Mouse (Mus musculus) limb, embryonic 10.5 days (tissue): ENCODE results near the gene Cdc25b. TPM values are rescaled to one million over a fixed set of nuclear protein-coding genes. Genes with fewer than 3 reads are reported as not detected.

ENCODE experiments used
- DNase-seq: peaks from one replicate; pipeline ENCODE4 v3.0.0-alpha.2; 2017; ENCODE audit warnings: low spot score
- H3K27ac ChIP-seq: fragments of 300-500 bp; sonication (generic); 2 replicates; pipeline ENCODE4 v1.5.1; 2016; ENCODE audit warnings: mild to moderate bottlenecking
- H3K27me3 ChIP-seq: fragments of 300-500 bp; sonication (generic); 2 replicates; pipeline ENCODE4 v1.6.1; 2016; ENCODE audit warnings: low read depth, mild to moderate bottlenecking; ENCODE audit not compliant: poor library complexity, severe bottlenecking
- H3K36me3 ChIP-seq: fragments of 300-500 bp; sonication (generic); 2 replicates; pipeline ENCODE4 v1.6.1; 2016; ENCODE audit warnings: mild to moderate bottlenecking, moderate library complexity
- H3K4me1 ChIP-seq: fragments of 300-500 bp; sonication (generic); 2 replicates; pipeline ENCODE4 v1.6.1; 2016
- H3K4me3 ChIP-seq: fragments of 300-500 bp; sonication (generic); 2 replicates; pipeline ENCODE4 v1.5.1; 2016; ENCODE audit warnings: mild to moderate bottlenecking, moderate library complexity
- H3K9me3 ChIP-seq: fragments of 300-500 bp; sonication (generic); replicated peaks from 2 replicates; pipeline ENCODE4 v1.6.1; 2016; ENCODE audit warnings: mild to moderate bottlenecking
- WGBS: fragments of 180-500 bp; shearing (Covaris S2); methylation state at CpG from one replicate; pipeline ENCODE4 v1.1.7; 2016; 5-methylcytosine and 5-hydroxymethylcytosine counted together
- polyA plus RNA-seq: library from polyadenylated mRNA; unstranded; fragments of >200 nt; fragmentation: Nextera tagmentation; extraction: Ambion mirVana; gene quantifications from 2 replicates; pipeline ENCODE4 v1.2.1, GENCODE M21; 2016

Cdc25b gene
- polyA plus RNA-seq, 1 experiment from 2014 or later, result 47.4 TPM

DNA sequence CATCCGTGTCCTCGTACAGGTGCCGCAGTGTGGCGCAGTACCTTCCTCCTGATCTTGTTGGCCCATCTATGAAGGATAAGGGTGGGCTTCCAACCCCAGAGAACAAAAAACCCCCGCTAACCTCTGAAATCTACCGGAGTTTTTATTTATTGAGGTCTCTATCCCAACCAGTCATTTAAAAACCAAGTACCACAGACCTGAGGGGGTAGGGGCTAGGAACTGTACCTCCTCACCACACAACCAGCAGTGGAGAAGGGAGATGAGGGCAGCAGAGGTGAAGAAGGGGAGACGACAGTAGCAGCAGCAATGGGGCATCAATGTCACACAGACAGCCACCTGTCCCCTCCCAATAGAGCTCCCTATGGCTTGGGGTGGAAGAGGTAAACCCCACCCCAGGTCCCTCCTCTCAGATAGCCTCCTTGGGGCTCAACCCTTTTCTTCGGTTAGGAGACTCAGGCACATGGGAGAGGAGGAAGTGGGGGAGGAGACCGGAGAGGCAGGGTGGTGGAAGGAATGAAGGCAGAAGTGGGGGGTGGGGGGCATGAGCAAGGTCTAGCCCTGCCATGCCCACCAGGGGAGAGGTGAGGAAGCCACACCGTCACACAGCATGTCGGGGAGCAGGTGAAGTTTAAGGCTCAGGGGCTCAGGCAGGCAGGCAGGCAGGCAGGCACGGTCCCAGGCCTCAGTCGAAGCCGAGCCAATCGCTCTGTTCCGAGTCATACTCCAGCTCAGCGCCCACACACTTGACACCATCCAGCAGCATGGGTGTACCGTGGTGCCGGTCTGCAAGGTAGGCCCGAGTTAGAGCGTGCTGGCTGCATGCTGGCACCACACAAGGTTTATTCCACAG is 40.3 kb upstream of the Cdc25b start:
- 87% methylated on average over 21 of the region's 21 CpGs for WGBS
- H3K4me3 ChIP-seq, result no peak overlapping the region
- H3K4me1 ChIP-seq, result peaks cover 17% of the 10 kb centered on the region
- H3K36me3 ChIP-seq, result peaks cover 99% of the 10 kb centered on the region
- no peak overlapping the region for H3K27ac ChIP-seq
- no peaks in the 10 kb centered on the region for H3K27me3 ChIP-seq
- no peaks in the 10 kb centered on the region for H3K9me3 ChIP-seq
- DNase-seq, result no peak

DNA sequence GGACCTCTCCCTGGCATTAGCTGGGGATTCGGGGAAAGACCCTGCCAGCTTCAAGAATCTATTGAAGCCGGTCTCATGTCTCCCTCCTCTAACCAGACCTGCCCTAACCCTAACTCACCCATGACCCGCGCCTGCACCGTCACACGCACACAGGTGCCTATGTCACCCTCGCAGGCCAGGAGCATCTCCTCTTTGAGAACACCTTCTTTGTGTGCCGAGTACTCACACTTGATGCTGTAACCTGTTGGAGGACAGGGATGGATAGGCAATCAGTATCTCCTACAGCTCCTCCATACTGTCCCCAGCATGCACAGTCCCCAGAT is 39.7 kb upstream of the Cdc25b start:
- 96% methylated on average over 8 of the region's 8 CpGs for WGBS
- Histone ChIP-seq H3K36me3 (peaks cover 99% of the 10 kb centered on the region), H3K4me3 (no peak overlapping the region), H3K4me1 (peaks cover 17% of the 10 kb centered on the region), H3K27me3 (no peaks in the 10 kb centered on the region), H3K27ac (no peak overlapping the region), H3K9me3 (no peaks in the 10 kb centered on the region)
- DNase-seq, result no peak

DNA sequence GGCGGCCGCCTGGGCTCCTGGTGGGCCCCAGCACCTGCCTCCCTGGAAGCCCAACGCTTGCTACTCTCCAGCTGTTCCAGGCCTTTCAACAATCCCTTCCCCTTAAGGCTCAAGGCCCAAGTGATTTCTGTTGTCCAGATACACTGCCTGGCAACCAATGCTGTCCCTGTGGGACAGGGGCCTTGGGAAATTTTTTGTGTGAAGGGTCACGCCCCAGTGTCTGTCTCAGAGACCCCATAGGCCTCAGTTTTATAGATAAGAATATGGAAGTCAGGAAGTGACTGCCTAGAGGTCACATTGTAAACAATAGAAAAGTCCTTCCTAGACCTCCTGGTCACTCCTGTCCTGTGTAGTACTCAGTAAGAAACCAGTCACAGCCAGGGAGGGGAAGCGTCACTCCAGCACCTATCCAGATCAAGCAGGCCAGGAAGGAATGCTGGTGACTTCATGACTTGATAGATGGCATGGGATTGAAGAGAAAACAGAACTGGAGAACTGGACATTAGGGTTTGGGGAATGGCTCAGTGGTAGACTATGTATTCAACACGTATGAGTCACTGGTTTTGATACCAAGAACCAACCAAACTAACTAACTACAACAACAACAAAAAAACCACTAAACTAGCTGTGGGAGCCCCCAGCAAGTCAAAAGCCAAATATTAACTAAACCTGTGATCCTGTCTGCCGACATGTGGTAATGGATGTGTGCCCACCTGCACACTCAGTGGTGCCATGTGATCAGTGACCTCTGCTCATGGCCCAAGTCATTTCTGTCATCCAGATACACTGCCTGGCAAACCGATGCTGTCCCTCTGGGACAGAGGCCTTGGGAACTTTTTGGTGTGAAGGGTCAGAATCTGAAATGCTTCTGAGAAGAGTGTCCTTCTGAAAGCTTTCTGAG is 38.1 kb upstream of the Cdc25b start:
- no peak overlapping the region for H3K4me3 ChIP-seq
- no peak for DNase-seq
- H3K27me3 ChIP-seq, result no peaks in the 10 kb centered on the region
- no peaks in the 10 kb centered on the region for H3K9me3 ChIP-seq
- 87% methylated on average over 8 of the region's 8 CpGs for WGBS
- peaks cover 98% of the 10 kb centered on the region for H3K36me3 ChIP-seq
- no peak overlapping the region for H3K27ac ChIP-seq
- peaks cover 8% of the 10 kb centered on the region for H3K4me1 ChIP-seq

DNA sequence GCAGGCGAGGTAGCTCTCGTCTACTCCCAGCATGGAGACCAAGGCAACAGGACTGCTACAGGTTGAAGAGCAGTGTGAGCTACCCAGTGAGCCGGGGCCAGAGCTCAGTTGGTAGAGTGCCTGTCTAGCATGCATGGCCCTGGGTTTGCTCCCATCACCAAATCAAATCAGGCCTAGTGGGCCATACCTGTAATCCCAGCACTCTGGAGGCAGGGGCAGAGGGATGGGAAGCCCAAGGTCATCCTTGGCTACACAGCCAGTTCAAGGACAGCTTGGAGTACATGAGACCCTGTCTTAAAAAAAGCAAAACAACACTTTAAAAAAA is 37.5 kb upstream of the Cdc25b start:
- DNase-seq, result no peak
- Histone ChIP-seq H3K27ac (no peak overlapping the region), H3K4me1 (peaks cover 8% of the 10 kb centered on the region), H3K9me3 (no peaks in the 10 kb centered on the region), H3K27me3 (no peaks in the 10 kb centered on the region), H3K4me3 (no peak overlapping the region), H3K36me3 (peaks cover 97% of the 10 kb centered on the region)
- 94% methylated on average over 3 of the region's 3 CpGs for WGBS

DNA sequence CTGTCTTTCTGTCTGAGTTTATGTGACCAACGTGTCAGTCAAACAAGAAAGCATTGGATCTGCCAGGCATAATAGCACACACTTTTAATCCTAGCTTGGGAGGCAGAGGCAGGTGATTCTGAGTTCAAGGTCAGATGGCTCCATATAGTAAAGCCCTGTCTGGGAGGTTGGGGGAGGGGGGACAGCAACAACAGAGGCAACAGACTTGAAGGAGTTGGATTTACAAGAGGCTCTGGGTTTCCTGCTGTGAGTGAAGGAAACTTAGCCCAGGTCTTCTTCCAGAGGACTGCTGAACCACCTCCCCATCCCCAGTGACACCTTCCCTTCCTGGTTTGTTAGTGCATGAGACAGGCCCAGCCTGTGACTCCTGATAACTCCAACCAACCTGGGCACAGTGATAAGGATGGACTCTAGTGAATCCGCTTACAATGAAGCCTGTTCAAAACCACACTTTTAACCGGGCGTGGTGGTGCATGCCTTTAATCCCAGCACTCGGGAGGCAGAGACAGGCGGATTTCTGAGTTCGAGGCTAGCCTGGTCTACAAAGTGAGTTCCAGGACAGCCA is 34.5 kb upstream of the Cdc25b start:
- Histone ChIP-seq H3K9me3 (no peaks in the 10 kb centered on the region), H3K4me1 (peaks cover under 1% of the 10 kb centered on the region; the same call in 1 of the 2 replicates), H3K36me3 (peaks cover 81% of the 10 kb centered on the region), H3K27me3 (no peaks in the 10 kb centered on the region), H3K4me3 (no peak overlapping the region), H3K27ac (no peak overlapping the region)
- DNase-seq, result no peak
- WGBS, result 90% methylated on average over 7 of the region's 7 CpGs

DNA sequence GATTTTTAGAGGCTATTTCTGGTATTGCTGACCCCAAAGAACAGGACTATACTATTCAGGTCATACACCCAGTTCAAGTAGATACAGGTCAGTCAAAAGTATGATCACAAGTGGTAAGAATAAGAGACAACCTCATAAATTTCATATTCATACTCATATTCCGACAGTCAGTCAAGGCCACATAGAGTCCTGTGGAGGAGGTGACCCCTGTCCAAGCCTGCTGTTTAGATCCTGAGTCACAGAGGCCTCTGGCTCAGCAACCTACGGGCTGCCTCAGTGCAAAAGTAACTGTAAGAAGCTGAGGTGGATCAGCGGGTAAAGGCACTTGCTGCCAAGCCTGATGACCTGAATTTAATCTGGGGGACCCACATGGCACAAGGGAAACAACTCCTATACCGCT is 32.7 kb upstream of the Cdc25b start:
- H3K36me3 ChIP-seq, result peaks cover 63% of the 10 kb centered on the region

DNA sequence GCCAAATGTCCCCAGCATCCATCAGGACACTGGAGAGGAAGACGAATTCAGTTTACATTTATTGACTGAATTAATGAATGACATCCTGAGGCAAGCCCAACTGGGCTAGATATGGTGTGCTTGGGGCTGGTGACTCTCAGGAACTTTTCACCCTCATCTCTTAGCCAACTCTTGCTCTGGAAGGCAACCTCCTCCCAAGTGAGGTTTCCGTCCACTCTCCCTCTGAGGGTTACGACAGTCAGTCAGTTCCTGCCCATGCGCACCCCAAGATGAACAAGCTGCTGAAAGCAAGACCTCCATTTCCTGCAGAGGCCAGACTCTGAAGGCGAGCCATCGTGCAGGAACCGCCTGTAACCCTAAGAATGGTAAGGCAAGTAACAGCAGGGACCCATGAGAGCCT is 29.8 kb upstream of the Cdc25b start:
- H3K4me3 ChIP-seq, result no peak overlapping the region
- peaks cover 28% of the 10 kb centered on the region for H3K4me1 ChIP-seq
- 94% methylated on average over 7 of the region's 7 CpGs for WGBS
- peaks cover 34% of the 10 kb centered on the region for H3K36me3 ChIP-seq
- H3K9me3 ChIP-seq, result no peaks in the 10 kb centered on the region
- DNase-seq, result no peak
- no peak overlapping the region for H3K27ac ChIP-seq
- no peaks in the 10 kb centered on the region for H3K27me3 ChIP-seq

More for the DNA sequence above, 32.7 kb upstream of the Cdc25b start:
- Histone ChIP-seq H3K4me3 (no peak overlapping the region), H3K9me3 (no peaks in the 10 kb centered on the region), H3K4me1 (peaks cover 19% of the 10 kb centered on the region), H3K27me3 (no peaks in the 10 kb centered on the region), H3K27ac (no peak overlapping the region)
- 95% methylated on average over 4 of the region's 4 CpGs for WGBS
- DNase-seq, result no peak

DNA sequence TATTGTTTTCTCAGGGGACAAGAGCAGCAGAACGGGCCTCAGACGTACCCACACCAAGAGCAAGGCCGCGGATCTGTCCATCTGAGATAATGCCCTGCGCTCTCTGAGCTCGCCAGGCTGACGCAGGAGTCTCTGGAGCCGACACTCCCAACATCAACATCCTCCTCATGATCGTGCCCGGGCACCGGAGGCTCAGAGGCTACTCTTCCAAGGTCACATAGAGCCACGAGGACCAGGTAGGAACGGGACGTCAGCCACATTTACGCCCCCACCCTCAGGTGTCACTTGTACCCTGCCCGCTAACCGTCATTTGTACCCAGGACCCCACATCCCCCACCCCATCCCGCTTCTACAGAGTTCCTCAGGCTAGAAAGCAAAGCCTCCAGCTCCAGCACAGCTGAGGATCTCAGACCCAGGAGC is 27.2 kb upstream of the Cdc25b start:
- peaks cover 28% of the 10 kb centered on the region for H3K4me1 ChIP-seq
- peaks cover 12% of the 10 kb centered on the region for H3K36me3 ChIP-seq
- H3K27ac ChIP-seq, result peak overlapping the region; percentile 94
- H3K27me3 ChIP-seq, result no peaks in the 10 kb centered on the region
- no peaks in the 10 kb centered on the region for H3K9me3 ChIP-seq
- WGBS, result under 1% methylated on average over 18 of the region's 18 CpGs
- H3K4me3 ChIP-seq, result peak overlapping the region; percentile 82
- DNase-seq, result no peak

DNA sequence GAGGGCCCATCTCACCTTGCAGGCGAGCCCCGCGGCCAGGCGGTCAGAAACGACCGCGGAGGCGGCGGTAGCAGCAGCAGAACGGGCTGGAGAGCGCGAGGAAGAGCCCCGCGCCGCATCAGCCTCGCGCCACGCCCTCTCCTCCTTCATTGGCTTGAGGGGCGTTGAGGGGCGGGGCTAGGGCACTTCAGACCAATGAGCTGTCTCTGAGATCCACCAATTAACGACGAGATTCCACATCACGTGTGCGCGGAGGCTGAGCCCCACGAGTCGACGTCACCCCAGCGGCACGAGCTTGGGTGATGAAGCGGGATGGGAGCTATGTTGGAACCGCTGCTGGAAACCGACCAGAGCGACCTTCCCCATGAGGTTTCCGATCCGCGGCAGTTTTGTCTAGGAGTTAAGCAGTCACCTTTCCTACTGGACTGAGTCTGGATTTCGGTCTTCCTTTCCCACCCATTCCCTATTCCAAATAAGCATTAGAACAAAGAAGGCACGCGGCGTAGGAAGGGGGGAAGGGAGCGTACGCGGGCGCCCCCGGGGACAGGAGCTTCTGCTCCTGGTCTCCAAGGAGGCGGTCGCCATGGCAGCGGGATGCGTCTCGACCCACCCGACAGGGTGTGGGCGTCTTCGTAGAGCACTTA is 26.7 kb upstream of the Cdc25b start, which contains the start of gene 1700037H04Rik:
TSS of gene 1700037H04Rik (minus strand) at position 144 of the 644 bp plus-strand sequence.
- no peaks in the 10 kb centered on the region for H3K9me3 ChIP-seq
- peaks cover 28% of the 10 kb centered on the region for H3K4me1 ChIP-seq
- DNase-seq, result peak; percentile 95
- WGBS, result under 1% methylated on average over 54 of the region's 54 CpGs
- peaks cover 6% of the 10 kb centered on the region for H3K36me3 ChIP-seq
- peak within 1 kb of the TSS; percentile 82 for H3K4me3 ChIP-seq
- H3K27ac ChIP-seq, result peak within 1 kb of the TSS; percentile 94
- H3K27me3 ChIP-seq, result no peaks in the 10 kb centered on the region

DNA sequence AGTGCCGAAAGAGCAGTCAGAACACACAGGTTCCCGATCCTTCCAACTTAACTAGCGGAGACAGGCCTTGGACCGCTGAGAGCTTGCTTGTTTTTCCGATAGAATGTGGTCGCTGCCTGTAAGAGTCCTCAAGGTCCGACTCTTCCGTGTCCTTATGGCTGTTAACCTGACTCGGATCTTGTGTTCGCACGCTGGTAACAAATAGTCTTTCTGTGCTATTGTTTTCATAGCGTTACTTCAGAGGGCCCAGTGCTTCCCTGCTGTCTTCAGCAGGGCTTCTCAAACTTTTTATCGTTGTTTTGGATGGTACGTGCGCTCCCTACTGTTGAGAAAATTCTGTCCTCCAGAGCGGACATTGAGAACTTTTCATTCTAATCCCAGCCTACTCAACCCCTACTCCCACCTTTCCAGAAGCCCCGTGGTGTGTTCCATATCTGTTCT is 26.1 kb upstream of the Cdc25b start:
- Histone ChIP-seq H3K27ac (peak overlapping the region; percentile 94), H3K36me3 (no peaks in the 10 kb centered on the region), H3K9me3 (no peaks in the 10 kb centered on the region), H3K4me1 (peaks cover 28% of the 10 kb centered on the region), H3K4me3 (peak overlapping the region; percentile 82), H3K27me3 (no peaks in the 10 kb centered on the region)
- no peak for DNase-seq
- 1% methylated on average over 17 of the region's 17 CpGs for WGBS

DNA sequence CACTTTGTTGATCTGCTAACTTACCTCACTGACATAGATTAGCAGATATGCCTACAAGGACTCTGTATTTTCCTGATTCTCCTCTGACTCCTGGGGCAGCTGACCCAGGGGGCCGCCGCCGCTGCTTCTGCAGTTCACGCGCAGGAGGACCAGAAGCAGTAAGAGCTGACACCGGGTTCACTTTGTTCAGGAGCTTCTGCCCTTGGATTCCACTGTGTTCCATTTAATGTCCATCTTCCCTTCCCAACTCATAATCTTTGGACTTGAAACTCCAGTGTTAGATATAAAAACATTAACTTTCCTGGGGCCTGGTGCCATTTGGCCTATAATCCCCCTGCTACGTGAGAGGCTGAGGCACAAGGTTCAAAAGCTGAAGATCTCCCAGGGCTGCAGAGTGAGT is 22.8 kb upstream of the Cdc25b start:
- H3K27me3 ChIP-seq, result peaks cover 6% of the 10 kb centered on the region
- peaks cover 11% of the 10 kb centered on the region for H3K4me1 ChIP-seq
- H3K36me3 ChIP-seq, result no peaks in the 10 kb centered on the region
- no peak for DNase-seq
- WGBS, result 68% methylated on average over 7 of the region's 7 CpGs
- H3K9me3 ChIP-seq, result no peaks in the 10 kb centered on the region
- no peak overlapping the region for H3K27ac ChIP-seq
- no peak overlapping the region for H3K4me3 ChIP-seq

DNA sequence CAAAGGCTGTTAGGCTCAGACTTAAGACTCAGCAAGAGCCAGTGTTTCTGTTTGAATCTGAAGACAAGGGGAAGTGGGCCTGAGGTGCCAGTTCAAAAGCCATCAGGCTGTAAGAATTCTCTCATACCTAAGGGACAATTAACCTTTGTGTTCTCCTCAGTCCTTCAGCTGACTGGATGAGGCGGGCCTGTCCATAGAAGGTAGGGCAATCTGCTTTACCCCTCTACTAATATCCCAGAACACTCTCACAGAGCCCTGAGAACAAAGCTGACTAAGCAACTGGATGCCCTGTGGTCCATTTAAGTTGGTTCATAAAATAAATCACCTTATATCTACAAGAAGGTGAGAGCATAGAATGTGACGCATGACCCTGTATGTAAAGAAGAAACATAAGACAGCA is 20.6 kb upstream of the Cdc25b start:
- no peak overlapping the region for H3K27ac ChIP-seq
- H3K4me1 ChIP-seq, result peaks cover 5% of the 10 kb centered on the region
- H3K27me3 ChIP-seq, result peaks cover 28% of the 10 kb centered on the region
- WGBS, result 87% methylated on average over 2 of the region's 2 CpGs
- H3K4me3 ChIP-seq, result no peak overlapping the region
- no peaks in the 10 kb centered on the region for H3K9me3 ChIP-seq
- H3K36me3 ChIP-seq, result no peaks in the 10 kb centered on the region
- DNase-seq, result no peak
